Mouse (Mus musculus) erythroid progenitor cell, adult 5-6 weeks (primary cell): ENCODE measurements at regions not wholly inside any gene's neighbourhood (a gene's known extent, or its start where the extent isn't known, plus 50 kb on each side); places are given as distances from the start of the nearest gene placed in this dataset.

Experiments
- ATAC-seq: replicated peaks from 2 replicates; pipeline ENCODE4 v1.8.0; 2016; ENCODE audit warnings: moderate number of reproducible peaks, mild to moderate bottlenecking, moderate TSS enrichment, inconsistent platforms; ENCODE audit not compliant: poor library complexity, low FRiP score, severe bottlenecking

DNA sequence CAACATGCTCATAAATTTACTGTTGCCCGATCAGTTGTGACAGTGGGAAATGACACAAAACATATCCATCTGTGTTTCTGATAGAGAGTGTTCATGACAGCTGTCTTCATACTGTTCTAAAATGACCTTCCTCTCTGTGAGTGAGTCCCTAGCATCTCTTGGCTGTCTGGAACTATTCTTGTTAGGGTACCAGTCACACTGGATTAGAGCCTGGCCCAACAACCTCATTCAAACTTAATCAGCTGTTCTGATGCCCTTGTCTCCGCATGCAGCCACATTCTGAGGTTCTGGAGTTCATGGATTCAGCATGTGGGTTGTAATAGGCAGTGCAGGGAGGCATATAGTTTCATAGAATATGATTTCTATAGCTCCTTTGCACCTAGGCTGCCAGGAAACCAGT is 238.4 kb downstream of the Xxylt1 start:
- no peak for ATAC-seq

GRCm38 (mm10) chr16:30852595-30852994 is 228.6 kb downstream of the Xxylt1 start:
- ATAC-seq, result no peak

DNA sequence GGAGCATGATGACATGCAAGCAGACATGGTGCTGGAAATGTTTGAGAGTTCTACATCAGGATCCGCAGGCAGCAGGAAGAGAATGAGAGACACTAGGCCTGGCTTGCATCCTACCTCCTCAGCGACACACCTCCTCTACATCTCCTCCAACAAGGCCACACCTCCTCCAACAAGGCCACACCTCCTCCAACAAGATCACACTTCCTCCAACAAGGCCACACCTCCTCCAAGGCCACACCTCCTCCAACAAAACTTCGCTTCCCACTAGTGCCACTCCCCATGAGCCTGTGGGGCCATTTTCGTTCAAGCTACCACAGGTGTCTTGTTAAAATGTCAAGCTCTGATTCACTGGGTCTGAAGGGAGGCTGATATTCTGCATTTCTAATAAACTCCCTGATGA is 226.5 kb downstream of the Xxylt1 start:
- no peak for ATAC-seq

DNA sequence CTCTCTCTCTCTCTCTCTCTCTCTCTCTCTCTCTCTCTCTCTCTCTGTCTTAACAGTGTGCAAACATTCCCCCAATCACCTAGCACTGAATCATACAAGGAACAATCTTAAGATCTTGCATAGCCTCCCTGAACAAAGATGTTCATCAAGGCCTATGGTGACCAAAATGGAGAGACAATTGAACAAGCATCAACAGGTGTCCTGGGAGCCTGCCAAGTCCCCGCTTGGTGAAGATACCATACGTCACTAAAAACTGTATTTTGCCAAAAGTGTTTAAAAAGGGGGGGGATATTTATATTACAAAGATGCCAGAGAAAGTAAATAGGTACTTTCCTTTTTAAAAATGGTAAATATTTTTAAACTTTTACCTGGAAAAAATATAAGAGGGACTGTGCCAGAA is 223.6 kb downstream of the Xxylt1 start:
- no peak for ATAC-seq

DNA sequence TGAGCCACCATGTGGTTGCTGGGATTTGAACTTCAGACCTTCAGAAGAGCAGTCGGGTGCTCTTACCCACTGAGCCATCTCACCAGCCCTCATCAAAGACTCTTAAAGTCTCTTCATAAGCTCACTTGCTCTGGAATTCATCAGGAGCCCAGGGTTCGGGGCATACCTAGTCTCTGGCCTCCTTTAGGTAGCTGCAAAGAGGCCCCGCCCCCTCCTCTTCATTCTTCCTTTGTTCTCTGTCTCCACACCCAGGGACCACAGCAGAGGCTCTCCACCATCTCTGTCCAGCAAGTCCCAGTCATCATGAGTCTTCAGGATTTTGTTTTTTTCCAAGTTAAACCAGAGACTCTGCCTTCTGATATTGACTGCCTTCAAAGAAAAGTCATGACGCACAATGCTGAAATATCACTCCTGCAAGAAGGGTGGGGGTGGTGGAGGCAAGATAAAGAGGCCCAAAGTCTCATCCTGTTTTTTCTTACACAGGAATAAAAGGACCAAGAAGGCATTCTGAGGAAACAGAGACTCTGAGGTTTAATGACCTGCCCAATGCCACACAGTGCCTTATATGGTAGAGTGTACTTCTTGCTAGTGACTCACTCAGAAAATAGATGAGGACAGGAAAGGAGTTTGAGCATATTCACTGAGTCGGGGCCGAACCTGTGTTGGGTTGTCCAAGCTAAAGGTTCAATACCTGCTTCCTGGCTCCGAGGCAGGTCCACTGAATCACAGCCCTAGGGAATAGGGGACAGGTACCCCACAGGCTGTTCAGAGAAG is 211.9 kb downstream of the Xxylt1 start:
- ATAC-seq, result no peak

DNA sequence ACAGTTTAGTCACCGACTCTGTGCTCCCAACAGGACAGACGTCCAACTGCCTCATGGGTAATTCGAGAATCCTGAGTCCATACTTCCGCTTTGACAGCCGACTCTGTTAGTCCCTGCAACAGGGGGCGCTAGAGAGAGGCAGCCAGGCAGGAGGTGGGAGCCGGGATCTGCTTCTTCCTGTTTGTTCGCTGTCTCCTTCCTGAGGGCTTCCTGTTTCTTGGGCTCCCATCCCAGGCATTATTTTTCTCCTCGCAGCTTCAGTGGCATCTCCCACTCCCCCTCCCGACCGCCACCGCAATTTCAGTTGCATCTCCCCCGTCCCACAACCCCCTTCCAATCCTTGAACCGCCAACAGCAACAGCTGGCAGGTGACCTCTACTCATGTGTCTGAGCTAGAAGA is 211.1 kb downstream of the Xxylt1 start:
- ATAC-seq, result no peak

GRCm38 (mm10) chr16:30870676-30871075 is 210.6 kb downstream of the Xxylt1 start:
- ATAC-seq, result no peak

GRCm38 (mm10) chr16:30872147-30872546 is 209.1 kb downstream of the Xxylt1 start:
- ATAC-seq, result no peak

- no peak for ATAC-seq
Measured at GRCm38 (mm10) chr16:30873493-30874211, 207.6 kb downstream of the Xxylt1 start.

DNA sequence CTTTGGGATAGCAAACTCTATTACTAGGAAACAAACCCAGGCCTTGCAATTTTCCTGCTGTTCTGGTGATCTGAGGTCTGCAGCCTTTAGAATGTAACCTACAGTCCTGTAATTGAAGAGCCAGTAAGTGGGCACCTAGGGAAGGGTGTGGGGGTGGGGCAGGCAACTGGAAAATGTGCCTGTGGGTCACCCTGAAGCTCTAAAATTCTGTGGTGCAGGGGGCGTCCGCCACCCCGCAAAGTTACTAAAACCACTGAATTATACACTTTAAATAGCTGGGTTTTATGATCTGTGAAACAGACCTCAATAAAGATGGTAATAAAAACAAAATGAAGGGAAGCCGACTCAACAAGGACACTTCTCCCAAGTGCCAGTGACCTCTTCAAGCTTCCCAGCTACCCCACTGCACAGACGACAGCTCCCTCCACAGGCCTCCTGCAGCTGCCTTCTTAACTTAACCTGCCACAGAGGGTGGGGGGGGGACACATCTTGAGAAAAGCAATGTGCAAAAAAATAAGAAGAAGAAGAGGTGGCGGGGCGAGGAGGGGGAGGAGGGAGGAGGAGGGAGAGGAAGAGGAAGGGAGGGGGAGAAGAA is 205.9 kb downstream of the Xxylt1 start:
- no peak for ATAC-seq

DNA sequence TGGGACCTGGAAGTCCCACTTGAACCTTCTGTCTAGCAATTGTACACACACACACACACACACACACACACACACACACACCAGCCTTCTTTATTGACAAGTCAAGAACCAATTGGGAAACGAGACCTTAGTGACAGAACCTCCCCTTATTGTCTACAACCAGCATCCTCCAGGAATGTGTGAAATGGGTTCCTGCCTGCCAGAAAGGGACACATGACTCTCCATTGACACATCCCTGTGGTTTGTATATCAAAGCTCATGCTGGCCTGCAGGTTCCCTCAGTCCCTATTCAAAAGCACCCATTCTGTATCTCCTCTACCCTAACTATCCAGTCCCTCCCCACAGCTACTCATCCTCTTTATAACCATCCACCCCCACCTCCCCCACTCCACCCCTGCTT is 202.4 kb downstream of the Xxylt1 start:
- no peak for ATAC-seq

- no peak for ATAC-seq
Measured at GRCm38 (mm10) chr16:30879878-30880277, 201.4 kb downstream of the Xxylt1 start.

GRCm38 (mm10) chr16:30880682-30881081 is 200.6 kb downstream of the Xxylt1 start:
- ATAC-seq, result no peak

DNA sequence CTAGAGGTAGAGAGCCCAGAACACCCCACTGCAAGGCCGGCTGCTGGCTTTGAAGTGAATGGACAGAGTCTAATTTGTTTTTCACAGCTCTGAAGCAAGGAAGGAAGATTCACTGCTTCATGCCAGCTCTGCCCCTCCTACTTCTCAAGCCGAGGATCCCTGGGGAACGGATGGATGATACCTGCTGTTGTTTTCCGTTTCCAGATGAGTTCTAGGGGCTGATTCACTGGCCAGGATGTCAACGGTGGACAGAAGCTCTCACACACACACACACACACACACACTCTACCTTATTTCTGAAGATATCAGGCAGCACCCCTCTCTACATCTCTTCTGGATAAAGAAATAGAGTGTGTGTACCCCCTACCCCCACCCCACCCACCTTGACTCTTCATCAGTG is 200.0 kb downstream of the Xxylt1 start:
- ATAC-seq, result no peak

GRCm38 (mm10) chr16:30883490-30884188 is 197.6 kb downstream of the Xxylt1 start:
- ATAC-seq, result no peak

GRCm38 (mm10) chr16:30884189-30884551 is 197.1 kb downstream of the Xxylt1 start:
- ATAC-seq, result no peak

GRCm38 (mm10) chr16:30886982-30887381 is 194.2 kb downstream of the Xxylt1 start:
- no peak for ATAC-seq

GRCm38 (mm10) chr16:30887536-30887935 is 193.7 kb downstream of the Xxylt1 start:
- ATAC-seq, result no peak

DNA sequence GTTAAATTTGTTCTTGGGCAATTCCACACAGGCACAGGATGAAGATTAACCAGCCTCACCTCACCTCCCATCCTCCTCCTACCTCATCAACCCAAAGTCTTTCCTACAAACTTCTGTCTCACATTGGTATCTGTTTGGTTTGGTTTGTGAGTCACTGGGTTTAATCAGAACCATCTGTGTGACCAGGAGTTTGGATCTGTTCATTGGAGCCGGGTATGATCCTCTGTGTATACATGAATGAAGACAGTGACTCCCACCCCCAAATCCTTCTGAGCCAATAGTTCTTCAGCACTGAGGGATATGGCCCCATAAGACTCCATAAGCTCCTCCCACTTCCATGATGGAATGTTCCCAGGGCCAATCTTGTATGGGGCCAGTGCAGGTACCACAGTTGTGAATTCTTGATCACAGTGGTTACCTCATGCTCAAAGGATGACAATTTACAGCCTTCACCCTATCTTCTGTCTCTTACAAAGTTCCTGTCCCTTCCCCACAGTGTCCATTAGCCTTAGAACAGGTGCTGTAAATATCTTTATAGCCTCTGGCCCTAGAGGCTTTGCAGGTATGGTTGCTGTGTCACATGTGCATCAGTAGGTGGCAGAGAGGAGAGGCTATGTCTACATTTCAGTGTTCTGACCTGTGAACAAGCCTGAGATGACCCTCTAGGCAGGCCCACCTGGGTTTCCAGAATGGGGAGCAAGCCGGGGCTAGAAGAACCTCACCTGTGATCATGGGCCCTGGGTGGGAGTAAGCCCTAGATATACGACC is 192.5 kb downstream of the Xxylt1 start:
- no peak for ATAC-seq

DNA sequence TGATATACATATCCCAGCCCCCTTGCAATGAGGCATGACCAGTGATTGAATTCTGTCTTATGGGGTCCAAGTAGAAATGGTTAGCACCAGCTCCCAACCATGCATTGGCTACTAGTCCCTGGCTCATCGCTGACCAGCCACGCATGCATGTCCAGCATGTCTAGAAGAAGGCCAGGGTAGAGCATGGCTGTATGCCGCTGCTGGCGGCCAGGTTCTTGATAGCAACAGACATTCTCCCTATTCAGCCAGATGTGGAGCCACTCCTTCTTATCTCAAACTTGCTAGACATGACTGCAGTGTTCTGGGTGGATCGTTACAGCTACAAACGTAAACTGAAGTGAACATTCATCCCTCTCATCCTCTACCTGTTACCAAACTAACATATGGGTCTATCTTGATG is 188.6 kb downstream of the Xxylt1 start:
- no peak for ATAC-seq
